Mouse (Mus musculus) MEL (cell line): ENCODE data around the gene Pate3. TPM values are rescaled to one million over a fixed set of nuclear protein-coding genes. Genes with fewer than 3 reads are reported as not detected.

Experiments
- DNase-seq: peaks from one replicate; pipeline ENCODE4 v3.0.0; 2011; ENCODE audit warnings: low read depth, low spot score
- H3K27ac ChIP-seq: 2 replicates; pipeline ENCODE4 v1.5.1; 2012; ENCODE audit warnings: low read depth, mild to moderate bottlenecking, control low read depth, low read length, moderate library complexity; ENCODE audit not compliant: control insufficient read depth
- H3K27me3 ChIP-seq, 2 experiments: fragments of 150-350 bp in 1 of 2; sonication (generic) in 1 of 2; 2 replicates each; pipeline ENCODE4 v1.6.1; 2012; ENCODE audit warnings: low read length in 2 of 2, mild to moderate bottlenecking in 2 of 2, improper control_type of control experiment in 1 of 2, moderate library complexity in 1 of 2; ENCODE audit not compliant: insufficient read depth in 2 of 2, control insufficient read depth in 1 of 2
- H3K36me3 ChIP-seq, 2 experiments: 2 replicates each; pipeline ENCODE4 v1.6.1; 2012 to 2014; ENCODE audit warnings: low read length in 2 of 2, improper control_type of control experiment in 1 of 2, inconsistent platforms in 1 of 2, mild to moderate bottlenecking in 1 of 2; ENCODE audit not compliant: insufficient read depth in 2 of 2, control insufficient read depth in 1 of 2
- H3K4me1 ChIP-seq, 2 experiments: fragments of 150-350 bp in 1 of 2; sonication (generic) in 1 of 2; 2 replicates each; pipeline ENCODE4 v1.6.1; 2012; ENCODE audit warnings: low read length in 2 of 2, improper control_type of control experiment in 1 of 2, mild to moderate bottlenecking in 1 of 2; ENCODE audit not compliant: insufficient read depth in 2 of 2, control insufficient read depth in 1 of 2
- H3K4me3 ChIP-seq, 2 experiments: fragments of 150-350 bp in 1 of 2; sonication (generic) in 1 of 2; 2 replicates each; pipeline ENCODE4 v1.5.1; 2012; ENCODE audit warnings: low read depth in 2 of 2, low read length in 2 of 2, mild to moderate bottlenecking in 2 of 2, moderate library complexity in 2 of 2, control low read depth in 1 of 2, improper control_type of control experiment in 1 of 2; ENCODE audit not compliant: control insufficient read depth in 1 of 2, insufficient read depth in 1 of 2
- H3K79me2 ChIP-seq: 2 replicates; pipeline ENCODE4 v1.6.1; 2012; ENCODE audit warnings: mild to moderate bottlenecking, low read length, moderate library complexity; ENCODE audit not compliant: control insufficient read depth, poor library complexity, insufficient read depth
- H3K9ac ChIP-seq: 2 replicates; pipeline ENCODE4 v1.6.1; 2012; ENCODE audit warnings: low read depth, mild to moderate bottlenecking, control low read depth, low read length, moderate library complexity; ENCODE audit not compliant: control insufficient read depth, poor library complexity, severe bottlenecking
- H3K9me3 ChIP-seq: fragments of 150-350 bp; sonication (generic); replicated peaks from 2 replicates; pipeline ENCODE4 v1.6.1; 2012; ENCODE audit warnings: mild to moderate bottlenecking, low read length, improper control_type of control experiment, moderate library complexity; ENCODE audit not compliant: insufficient read depth
- CHD1 ChIP-seq: IDR thresholded peaks from 2 replicates; pipeline ENCODE4 v1.6.1; 2012; ENCODE audit warnings: low read depth, mild to moderate bottlenecking, inconsistent platforms, low read length, improper control_type of control experiment
- CHD2 ChIP-seq: IDR thresholded peaks from 2 replicates; pipeline ENCODE4 v1.6.1; 2011; ENCODE audit warnings: low read length, improper control_type of control experiment
- E2F4 ChIP-seq: IDR thresholded peaks from 2 replicates; pipeline ENCODE4 v1.6.1; 2011; ENCODE audit warnings: low read depth, low read length, improper control_type of control experiment, borderline replicate concordance
- ETS1 ChIP-seq: IDR thresholded peaks from 2 replicates; pipeline ENCODE4 v1.6.1; 2012; ENCODE audit warnings: low read depth, mild to moderate bottlenecking, inconsistent platforms, low read length, improper control_type of control experiment, moderate library complexity
- GATA1 ChIP-seq: IDR thresholded peaks from 2 replicates; pipeline ENCODE4 v1.6.1; 2011; ENCODE audit warnings: low read depth, low read length, improper control_type of control experiment
- JUND ChIP-seq: IDR thresholded peaks from 2 replicates; pipeline ENCODE4 v1.6.1; 2011; ENCODE audit warnings: low read depth, mild to moderate bottlenecking, improper control_type of control experiment, low read length
- MAFK ChIP-seq: IDR thresholded peaks from 2 replicates; pipeline ENCODE4 v1.6.1; 2011; ENCODE audit warnings: low read depth, mild to moderate bottlenecking, low read length, improper control_type of control experiment, borderline replicate concordance
- MAZ ChIP-seq: IDR thresholded peaks from 2 replicates; pipeline ENCODE4 v1.6.1; 2012; ENCODE audit warnings: low read depth, mild to moderate bottlenecking, inconsistent platforms, low read length, improper control_type of control experiment
- MYB ChIP-seq: IDR thresholded peaks from 2 replicates; pipeline ENCODE4 v1.6.1; 2011; ENCODE audit warnings: mild to moderate bottlenecking, low read depth, low read length, improper control_type of control experiment
- MYC ChIP-seq: IDR thresholded peaks from 2 replicates; pipeline ENCODE4 v1.6.1; 2011; ENCODE audit warnings: low read depth, mild to moderate bottlenecking, low read length, improper control_type of control experiment, moderate library complexity
- NELFE ChIP-seq: IDR thresholded peaks from 2 replicates; pipeline ENCODE4 v1.6.1; 2011; ENCODE audit warnings: low read depth, low read length, improper control_type of control experiment
- POLR2A ChIP-seq, 2 experiments: IDR thresholded peaks; 2 replicates each; pipeline ENCODE4 v1.6.1; 2011 to 2012; ENCODE audit warnings: low read length in 2 of 2, mild to moderate bottlenecking in 2 of 2, control low read depth in 1 of 2, improper control_type of control experiment in 1 of 2, low read depth in 1 of 2, moderate library complexity in 1 of 2; ENCODE audit not compliant: control insufficient read depth in 1 of 2, insufficient read depth in 1 of 2, poor library complexity in 1 of 2
- POLR2AphosphoS2 ChIP-seq: IDR thresholded peaks from 2 replicates; pipeline ENCODE4 v1.6.1; 2011; ENCODE audit warnings: low read length, improper control_type of control experiment
- POLR2AphosphoS5 ChIP-seq: IDR thresholded peaks from 2 replicates; pipeline ENCODE4 v1.6.1; 2012; ENCODE audit warnings: low read depth, borderline replicate concordance, mild to moderate bottlenecking, inconsistent platforms, low read length, moderate library complexity, mixed read lengths
- RAD21 ChIP-seq: IDR thresholded peaks from 2 replicates; pipeline ENCODE4 v1.6.1; 2011; ENCODE audit warnings: mild to moderate bottlenecking, low read depth, low read length, improper control_type of control experiment
- RCOR1 ChIP-seq: IDR thresholded peaks from 2 replicates; pipeline ENCODE4 v1.6.1; 2012; ENCODE audit warnings: low read depth, mild to moderate bottlenecking, inconsistent platforms, low read length, improper control_type of control experiment
- SMC3 ChIP-seq: IDR thresholded peaks from 2 replicates; pipeline ENCODE4 v1.6.1; 2011; ENCODE audit warnings: low read depth, low read length, improper control_type of control experiment
- UBTF ChIP-seq: IDR thresholded peaks from 2 replicates; pipeline ENCODE4 v1.6.1; 2012; ENCODE audit warnings: low read depth, mild to moderate bottlenecking, inconsistent platforms, low read length, improper control_type of control experiment, moderate library complexity, borderline replicate concordance; ENCODE audit not compliant: insufficient read depth
- USF2 ChIP-seq, 2 experiments: IDR thresholded peaks; 2 replicates each; pipeline ENCODE4 v1.6.1; 2011 to 2012; ENCODE audit warnings: improper control_type of control experiment in 2 of 2, low read length in 2 of 2, borderline replicate concordance in 1 of 2, inconsistent platforms in 1 of 2, low read depth in 1 of 2, mild to moderate bottlenecking in 1 of 2; ENCODE audit not compliant: insufficient read depth in 1 of 2
- ZC3H11A ChIP-seq: IDR thresholded peaks from 2 replicates; pipeline ENCODE4 v1.6.1; 2012; ENCODE audit warnings: low read depth, mild to moderate bottlenecking, inconsistent platforms, low read length, improper control_type of control experiment
- ZMIZ1 ChIP-seq: IDR thresholded peaks from 2 replicates; pipeline ENCODE4 v1.6.1; 2012; ENCODE audit warnings: low read depth, mild to moderate bottlenecking, inconsistent platforms, low read length, improper control_type of control experiment, moderate library complexity
- polyA plus RNA-seq, 2 experiments: library from polyadenylated mRNA; stranded (reverse) in 1 of 2; unstranded in 1 of 2; fragments of >175 nt in 1 of 2; fragments of >200 nt in 1 of 2; gene quantifications; 2 replicates each; pipeline versions ENCODE4 v1.2.1 to v1.2.4; 2012; ENCODE audit warnings: low replicate concordance in 2 of 2, low read depth in 1 of 2; ENCODE audit not compliant: insufficient read length in 2 of 2, insufficient read depth in 1 of 2, missing spikeins in 1 of 2
- total RNA-seq: library from RNA; depleted of rRNA; stranded (reverse); fragments of 300-350 nt; gene quantifications from 2 replicates; pipeline ENCODE4 v1.2.3, GENCODE M21; 2012; rRNA removed

Pate3 gene
- total RNA-seq (not detected in 2 replicates), polyA plus RNA-seq (not detected)

GRCm38 (mm10) chr9:35648102-35648501, at the start of gene Pate3:
TSS of gene Pate3 (minus strand) at chr9:35648202.
- no peak within 1 kb of the TSS for H3K4me3 ChIP-seq
- no peaks in the 10 kb centered on the region for H3K79me2 ChIP-seq
- TF ChIP-seq NELFE (no peak), POLR2A (IDR thresholded peaks at IDR 0.05; ENCODE audit: control insufficient read depth in 1 of 2, insufficient read depth in 1 of 2, low read depth in 1 of 2, low read length in 2 of 2, poor library complexity in 1 of 2) (no peak), SMC3 (no peak), UBTF (no peak), ZMIZ1 (no peak)
- no peak for DNase-seq
- no peaks in the 10 kb centered on the region for H3K9me3 ChIP-seq
- H3K4me1 ChIP-seq, result no peaks in the 10 kb centered on the region
- no peaks in the 10 kb centered on the region for H3K36me3 ChIP-seq
- no peak within 1 kb of the TSS for H3K27ac ChIP-seq
- H3K27me3 ChIP-seq, result no peaks in the 10 kb centered on the region
- H3K9ac ChIP-seq, result no peak within 1 kb of the TSS

GRCm38 (mm10) chr9:35691924-35692323, 43.9 kb upstream of the Pate3 start:
- H3K9ac ChIP-seq, result no peak overlapping the region
- no peak for DNase-seq
- no peak overlapping the region for H3K4me3 ChIP-seq
- H3K4me1 ChIP-seq, result no peaks in the 10 kb centered on the region
- no peaks in the 10 kb centered on the region for H3K79me2 ChIP-seq
- no peaks in the 10 kb centered on the region for H3K9me3 ChIP-seq
- no peak overlapping the region for H3K27ac ChIP-seq
- H3K27me3 ChIP-seq, result no peaks in the 10 kb centered on the region
- H3K36me3 ChIP-seq, result no peaks in the 10 kb centered on the region
- TF ChIP-seq POLR2AphosphoS2, result no peak
- no peak for TF ChIP-seq MAFK
- TF ChIP-seq UBTF, result no peak
- TF ChIP-seq MYB, result no peak
- TF ChIP-seq CHD1, result no peak
- TF ChIP-seq POLR2A (IDR thresholded peaks at IDR 0.05; ENCODE audit: control insufficient read depth in 1 of 2, insufficient read depth in 1 of 2, low read depth in 1 of 2, low read length in 2 of 2, poor library complexity in 1 of 2), result no peak
- TF ChIP-seq NELFE, result no peak
- no peak for TF ChIP-seq JUND
- TF ChIP-seq ETS1, result no peak
- TF ChIP-seq MAZ, result no peak
- no peak for TF ChIP-seq MYC
- TF ChIP-seq GATA1, result no peak
- no peak for TF ChIP-seq ZC3H11A
- no peak for TF ChIP-seq CHD2
- TF ChIP-seq RAD21, result no peak
- TF ChIP-seq USF2 (IDR thresholded peaks at IDR 0.05; ENCODE audit: borderline replicate concordance in 1 of 2, insufficient read depth in 1 of 2, low read depth in 1 of 2, low read length in 2 of 2), result no peak
- no peak for TF ChIP-seq POLR2AphosphoS5
- no peak for TF ChIP-seq E2F4
- no peak for TF ChIP-seq RCOR1
- TF ChIP-seq SMC3, result no peak
